Mouse (Mus musculus) heart, adult 18-20 months (tissue): ENCODE results near the gene Ccdc194. TPM values are rescaled to one million over a fixed set of nuclear protein-coding genes. Genes with fewer than 3 reads are reported as not detected.

Experiments
- DNase-seq, 2 experiments: peaks; one replicate each; pipeline ENCODE4 v3.0.0; 2021 to 2022; ENCODE audit warnings: mixed read lengths in 1 of 2
- total RNA-seq, 2 experiments: library from RNA; stranded (reverse); gene quantifications; 2 replicates each; pipeline ENCODE4 v1.2.3; 2021

The Ccdc194 gene
- total RNA-seq, 2 experiments from 2014 or later, result not detected

DNA sequence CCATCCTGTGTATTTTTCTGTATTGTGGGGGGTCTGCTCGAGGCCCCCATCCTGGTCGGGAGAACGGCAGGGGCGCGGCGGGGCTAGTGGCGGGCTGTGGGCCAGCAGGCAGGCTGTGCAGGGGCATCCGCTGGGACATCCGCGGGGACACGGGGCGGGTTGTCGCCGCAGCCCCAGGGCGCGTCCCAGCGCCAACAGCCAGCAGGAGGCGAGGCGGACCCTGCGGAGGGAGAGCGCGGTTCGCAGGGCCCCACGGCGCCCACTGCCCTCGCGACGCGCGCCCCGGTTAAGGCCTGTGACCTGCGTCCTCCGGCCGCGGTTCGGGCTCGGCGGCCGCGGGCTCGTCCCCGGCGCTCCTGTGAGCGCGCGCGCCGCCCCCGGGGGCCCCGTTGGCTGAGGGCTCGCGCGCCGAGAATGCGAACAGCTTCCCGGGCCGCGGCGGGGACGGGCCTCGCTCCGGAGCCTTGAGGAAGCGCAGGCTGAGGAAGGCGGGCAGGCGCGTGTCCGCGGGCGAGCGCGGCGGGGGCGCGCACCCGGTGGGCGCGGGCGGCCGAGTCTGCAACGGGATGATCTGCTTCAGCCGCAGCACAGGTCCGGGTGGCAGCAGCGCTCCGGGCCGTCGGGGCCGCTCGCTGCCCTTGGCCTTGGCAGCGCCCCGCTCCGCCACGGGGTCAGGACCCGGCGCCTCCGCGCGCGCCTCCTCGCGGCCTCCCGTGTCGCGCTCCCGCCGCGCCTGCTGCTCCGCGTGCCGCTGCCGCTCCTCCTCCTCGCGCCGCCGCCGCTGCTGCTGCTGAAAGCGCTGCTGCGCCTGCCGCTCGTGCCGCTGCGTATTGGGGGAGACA lies 49.2 kb downstream of the Ccdc194 start:
- DNase-seq, result peak; percentile 84 to 89

GRCm38 (mm10) chr8:71475702-71476075 lies 49.8 kb downstream of the Ccdc194 start:
- DNase-seq, result no peak

DNA sequence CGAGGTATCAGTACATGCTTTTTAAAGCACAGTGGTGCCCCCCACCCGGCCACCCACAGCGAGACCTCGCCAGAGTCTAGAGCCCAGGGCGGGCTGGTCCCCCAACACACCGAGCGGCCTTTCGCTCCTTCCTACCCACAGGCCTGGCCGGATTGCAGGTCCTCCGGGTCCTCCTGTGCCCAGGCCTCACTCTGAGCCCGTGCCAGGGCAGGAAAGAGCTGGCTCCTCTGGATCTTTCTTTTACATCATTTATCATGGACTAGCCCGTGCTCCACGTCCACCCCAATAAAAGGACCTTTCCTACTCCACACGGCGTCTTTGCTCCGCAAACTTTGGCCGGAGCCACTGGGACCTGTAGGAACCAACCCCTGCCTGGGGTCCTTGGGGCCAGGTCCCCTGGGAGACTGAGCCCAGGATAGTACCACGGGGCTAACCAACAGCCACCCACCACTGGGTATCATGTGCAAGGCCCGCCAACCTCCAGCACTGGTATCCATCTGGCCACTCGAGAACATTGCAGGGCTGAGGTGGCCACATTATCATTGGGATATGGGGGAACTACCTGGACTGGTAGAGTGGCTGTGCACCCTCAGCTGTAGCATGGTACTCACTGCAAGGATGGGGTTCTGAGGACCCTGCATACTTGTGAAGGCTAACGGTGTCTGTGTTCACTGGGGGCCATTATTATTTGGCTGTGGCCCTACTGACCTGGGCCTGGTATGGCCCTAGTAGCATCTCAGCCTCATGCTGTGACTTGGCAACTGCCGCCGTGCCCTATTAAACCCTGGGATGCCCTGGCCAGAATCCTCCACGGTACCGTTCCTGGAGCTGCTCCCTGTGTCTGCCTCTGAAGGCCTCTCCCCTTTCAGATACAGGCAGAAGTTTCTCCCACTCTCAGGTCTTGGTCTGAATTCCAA lies 50.5 kb downstream of the Ccdc194 start:
- no peak for DNase-seq

DNA sequence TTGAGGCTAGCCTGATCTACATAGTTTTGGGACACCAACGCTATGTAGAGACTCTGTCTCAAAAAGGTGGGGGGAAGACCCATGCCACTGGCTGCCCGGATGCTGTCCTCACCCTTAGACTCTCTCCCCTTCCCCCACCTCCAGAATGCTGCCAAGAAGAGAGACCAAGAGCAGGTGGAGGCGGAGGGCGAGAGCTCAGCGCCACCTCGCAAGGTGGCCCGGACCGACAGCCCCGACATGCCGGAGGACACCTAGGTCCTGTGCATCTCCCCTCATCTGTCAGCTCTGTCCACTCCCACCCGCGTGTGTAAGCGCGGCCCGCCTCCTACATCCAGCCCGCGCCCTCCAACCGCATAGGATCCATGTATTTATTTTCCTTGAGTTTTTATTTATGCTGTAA lies 51.2 kb downstream of the Ccdc194 start:
- DNase-seq, result no peak

GRCm38 (mm10) chr8:71472601-71473386 lies 52.7 kb downstream of the Ccdc194 start:
- DNase-seq, result no peak

- no peak for DNase-seq
These were observed 53.6 kb downstream of the Ccdc194 start for GRCm38 (mm10) chr8:71471861-71472260.

GRCm38 (mm10) chr8:71470913-71471255 lies 54.6 kb downstream of the Ccdc194 start:
- no peak for DNase-seq

DNA sequence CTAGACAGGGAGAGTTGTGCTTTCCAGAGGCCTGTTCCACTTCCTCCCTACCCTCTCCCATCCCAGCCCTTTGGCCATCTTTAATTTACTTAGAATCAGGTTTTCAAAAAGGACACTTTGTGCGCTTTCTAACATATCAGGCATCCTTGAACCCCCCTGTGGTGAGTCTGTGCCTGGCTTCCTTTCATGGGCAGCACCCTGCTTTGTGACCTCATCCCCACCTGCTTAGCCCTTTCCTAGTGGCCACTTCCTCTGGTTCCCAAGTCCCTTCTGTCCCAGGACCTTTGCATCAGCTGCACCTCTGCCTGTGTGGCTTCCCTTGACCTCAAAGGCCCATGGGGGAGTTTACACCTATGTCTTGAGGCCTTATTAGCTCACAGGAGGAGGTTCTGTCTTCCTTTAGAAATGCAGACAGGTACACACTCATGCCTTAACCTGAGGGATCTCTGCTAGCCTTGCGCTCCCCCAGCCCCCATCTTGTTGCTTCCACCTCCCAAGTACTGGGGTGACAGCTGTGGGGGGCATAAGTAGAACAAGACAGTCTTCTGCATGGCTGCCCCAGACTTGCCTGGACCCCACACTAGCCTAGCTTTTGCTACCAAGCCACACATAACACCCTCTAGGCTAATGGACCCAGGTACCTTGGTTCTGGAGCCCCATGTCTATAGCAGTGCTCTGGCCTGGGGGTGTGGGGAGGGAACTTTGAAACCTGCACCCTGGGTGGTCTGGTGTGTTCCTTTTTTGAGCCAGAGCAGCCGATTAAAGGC lies 55.2 kb downstream of the Ccdc194 start:
- no peak for DNase-seq

Other genes with a start within 250 kb of the Ccdc194 start
- gene Use1, start 158.9 kb downstream of the Ccdc194 start, total RNA-seq, result 100 to 1,000 TPM; 163 to 174 TPM
- 10 to 100 TPM; 14.2 to 14.9 TPM for gene Ocel1, start 154.4 kb downstream of the Ccdc194 start, total RNA-seq
- gene Nr2f6, start 143.8 kb downstream of the Ccdc194 start, total RNA-seq, result 10 to 100 TPM; 48.0 to 53.8 TPM
- 10 to 100 TPM; 20.4 to 23.2 TPM for gene Ushbp1, start 129.9 kb downstream of the Ccdc194 start, total RNA-seq
- gene Babam1, start 128.8 kb downstream of the Ccdc194 start, total RNA-seq, result 10 to 100 TPM; 67.9 to 69.8 TPM
- gene Ankle1, start 119.7 kb downstream of the Ccdc194 start, total RNA-seq, result not detected
- 10 to 100 TPM; 23.8 to 26.6 TPM for gene Abhd8, start 62.1 kb downstream of the Ccdc194 start, total RNA-seq
- 100 to 1,000 TPM; 126 to 127 TPM for gene Mrpl34, start 60.8 kb downstream of the Ccdc194 start, total RNA-seq
- gene Dda1, start 56.5 kb downstream of the Ccdc194 start, total RNA-seq, result 10 to 100 TPM; 31.4 to 32.1 TPM
- 10 to 100 TPM; 16.6 to 16.9 TPM for gene Ano8, start 39.7 kb downstream of the Ccdc194 start, total RNA-seq
- 10 to 100 TPM; 19.1 to 22.2 TPM for gene Gtpbp3, start 37.6 kb downstream of the Ccdc194 start, total RNA-seq
- 10 to 100 TPM; 23.0 to 30.9 TPM for gene Plvap, start 14.0 kb downstream of the Ccdc194 start, total RNA-seq
- 10 to 100 TPM; 19.3 to 40.2 TPM for gene Bst2, start 11.7 kb upstream of the Ccdc194 start, total RNA-seq
- 10 to 100 TPM; 28.4 to 28.5 TPM for gene Mvb12a, start 17.2 kb upstream of the Ccdc194 start, total RNA-seq
- under 1 TPM; 0.42 to 0.51 TPM for gene Tmem221, start 33.2 kb upstream of the Ccdc194 start, total RNA-seq
- under 1 TPM; 0.15 TPM for gene Nxnl1, start 40.9 kb upstream of the Ccdc194 start, total RNA-seq
- 100 to 1,000 TPM; 162 to 202 TPM for gene Slc27a1, start 43.2 kb upstream of the Ccdc194 start, total RNA-seq
- 10 to 100 TPM; 66.5 to 72.2 TPM for gene Pgls, start 66.5 kb upstream of the Ccdc194 start, total RNA-seq
- gene Fam129c, start 71.9 kb upstream of the Ccdc194 start, total RNA-seq, result 1 to 10 TPM in 1 of 2 experiments, under 1 TPM in 1; 0.99 to 1.0 TPM
- 10 to 100 TPM; 41.6 to 42.4 TPM for gene Colgalt1, start 85.3 kb upstream of the Ccdc194 start, total RNA-seq
- under 1 TPM; 0.55 to 0.87 TPM for gene Unc13a, start 146.0 kb upstream of the Ccdc194 start, total RNA-seq
- gene Jak3, start 150.6 kb upstream of the Ccdc194 start, total RNA-seq, result 1 to 10 TPM; 7.3 to 8.3 TPM
- 1 to 10 TPM; 1.3 to 1.6 TPM for gene Insl3, start 163.5 kb upstream of the Ccdc194 start, total RNA-seq
- 1 to 10 TPM; 4.9 to 5.9 TPM for gene B3gnt3, start 176.1 kb upstream of the Ccdc194 start, total RNA-seq
- gene Fcho1, start 200.0 kb upstream of the Ccdc194 start, total RNA-seq, result 1 to 10 TPM in 1 of 2 experiments, under 1 TPM in 1; 0.79 to 2.4 TPM